Mouse (Mus musculus): Measurements from ENCODE around the gene Snrnp25.

DNA sequence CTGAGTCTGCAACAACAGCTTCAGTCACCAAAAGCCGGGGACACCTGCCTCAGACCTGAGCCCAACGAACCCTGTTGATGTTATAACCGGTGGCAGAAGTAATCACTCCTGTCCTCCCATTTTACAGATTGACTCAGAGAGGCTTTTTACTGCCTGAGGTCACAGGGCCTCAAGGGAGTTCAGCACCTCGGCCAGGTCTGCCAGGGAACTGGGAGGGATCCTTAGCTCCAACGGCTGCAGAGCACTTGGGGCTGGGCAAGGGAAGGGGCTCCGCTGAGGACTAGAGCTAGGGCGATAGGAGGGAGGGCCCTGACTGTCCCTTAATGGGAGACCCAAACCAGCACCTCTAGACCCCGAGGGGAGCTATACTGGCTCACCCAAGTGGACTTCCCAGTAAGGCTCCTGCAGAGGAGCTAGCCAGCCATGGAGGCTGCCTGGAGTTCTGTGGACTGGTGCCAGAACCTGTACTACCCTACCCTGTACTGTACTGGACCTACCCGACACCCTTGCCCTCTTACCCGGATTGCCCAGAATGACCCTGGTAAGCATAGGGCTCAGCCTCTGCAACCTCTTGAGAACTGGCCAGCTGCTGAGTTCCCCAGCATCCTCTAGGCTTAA, 15.5 kb downstream of the Snrnp25 start:
- TF ChIP-seq CTCF (IDR thresholded peaks at IDR 0.05; ENCODE audit: low read depth, low read length) (no peak), POLR2A (IDR thresholded peaks at IDR 0.05; ENCODE audit: extremely low read depth, insufficient read depth, low read length) (no peak)

Measured in liver, adult 2 months (tissue).